Mouse (Mus musculus): ENCODE results near the gene Zfp235.

GRCm38 (mm10) chr7:24187611-24188010, 53.6 kb downstream of the Zfp235 start:
- no peak for TF ChIP-seq CTCF (IDR thresholded peaks at IDR 0.05; ENCODE audit: low read depth)
- TF ChIP-seq EP300 (IDR thresholded peaks at IDR 0.05; ENCODE audit: low read depth) = no peak
